Mouse (Mus musculus) gastrocnemius, postnatal 25 days (tissue): ENCODE data around the gene Rps6kb1. TPM values are rescaled to one million over a fixed set of nuclear protein-coding genes. Genes with fewer than 3 reads are reported as not detected.
"Not testable (repeated sequence)": the region's sequence is repeated elsewhere in the genome, so short reads cannot be mapped to it uniquely, and the experiment has no call there.

Experiments
- DNase-seq: peaks from one replicate; pipeline ENCODE4 v3.0.0; 2022
- microRNA-seq, 2 experiments: library from miRNA; unstranded; fragments of <30 nt; microRNA quantifications; one replicate each; pipeline ENCODE4 v1.2.0; 2021; ENCODE audit warnings: borderline replicate concordance in 2 of 2
- total RNA-seq, 2 experiments: library from RNA; stranded (reverse); gene quantifications; 1 replicate in 1 of 2; 2 replicates in 1 of 2; pipeline ENCODE4 v1.2.3; 2021

Rps6kb1 gene
- total RNA-seq, 2 experiments from 2014 or later, result 19.0 to 20.2 TPM

DNA sequence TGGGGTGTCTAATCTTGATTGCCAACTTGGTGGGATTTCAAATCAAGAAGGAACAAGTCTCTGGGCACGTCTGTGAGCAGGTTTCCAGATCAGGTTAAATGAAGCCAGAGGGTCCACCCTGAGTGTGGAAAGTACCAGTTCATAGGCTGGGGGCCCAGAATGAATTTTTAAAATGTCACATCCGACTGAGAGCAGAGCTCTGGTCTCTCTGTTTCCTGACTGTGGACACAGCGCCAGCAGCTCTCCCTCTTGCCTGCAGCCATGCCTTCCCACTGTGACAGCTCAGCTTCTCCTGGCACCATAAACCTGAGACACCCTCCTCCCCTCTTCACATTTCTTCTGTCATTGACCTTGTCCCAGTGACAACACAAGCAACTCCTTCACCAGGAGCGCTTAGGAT is 75.6 kb downstream of the Rps6kb1 start:
- DNase-seq, result no peak

DNA sequence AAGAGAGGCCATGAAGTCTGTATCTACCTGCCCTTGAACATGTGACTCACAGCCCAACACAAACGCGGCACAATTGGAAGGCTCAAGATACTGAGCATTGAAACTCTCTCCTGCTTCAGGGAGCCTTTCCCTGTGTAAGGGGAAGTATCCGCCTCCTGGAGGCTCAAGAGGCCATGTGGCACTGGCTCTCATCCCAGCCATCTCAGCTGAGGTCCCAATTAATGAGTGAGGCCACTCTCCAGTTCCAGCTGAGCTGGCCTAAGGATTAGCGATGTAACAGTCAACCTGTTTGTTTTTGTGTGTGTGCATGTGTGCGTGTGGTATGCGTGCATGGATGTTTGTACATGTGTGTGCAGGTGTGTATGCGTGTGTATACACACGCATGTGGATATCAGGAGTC is 76.3 kb downstream of the Rps6kb1 start:
- DNase-seq, result no peak

DNA sequence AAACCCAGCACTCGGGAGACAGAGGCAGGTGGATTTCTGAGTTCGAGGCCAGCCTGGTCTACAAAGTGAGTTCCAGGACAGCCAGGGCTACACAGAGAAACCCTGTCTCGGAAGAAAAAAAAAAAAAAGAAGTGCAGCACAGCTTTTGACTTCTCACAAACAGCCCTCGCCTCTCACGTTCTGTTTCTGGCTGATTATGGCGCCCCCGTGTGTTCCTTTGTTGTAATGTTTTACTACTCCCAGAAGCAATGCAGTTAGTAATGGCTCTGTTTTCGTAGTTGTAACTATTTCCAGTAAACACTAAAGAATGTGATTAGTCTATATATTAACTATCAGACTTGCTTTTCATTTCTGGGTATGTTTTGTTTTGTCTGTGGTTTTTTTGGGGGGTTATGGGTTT is 80.3 kb downstream of the Rps6kb1 start:
- DNase-seq, result not testable (repeated sequence)

DNA sequence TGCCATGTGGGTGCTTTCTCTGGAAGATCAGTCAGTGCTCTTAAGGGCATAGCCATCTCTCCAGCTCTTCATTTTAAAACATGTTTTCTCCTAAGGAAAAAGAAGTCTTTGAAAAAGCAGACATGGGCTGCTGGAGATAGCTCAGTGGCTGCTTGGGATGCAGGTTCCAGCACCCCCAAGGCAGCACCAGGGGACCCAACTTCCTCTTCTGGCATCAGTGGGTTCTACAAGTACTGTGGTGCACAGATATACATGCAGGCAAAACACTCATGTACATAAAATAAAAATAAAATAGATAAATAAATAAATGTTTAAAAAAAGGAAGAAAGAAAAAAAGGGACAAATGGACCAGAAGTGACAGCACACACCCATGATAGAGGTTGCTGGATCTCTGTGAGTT is 82.0 kb downstream of the Rps6kb1 start:
- DNase-seq, result no peak

DNA sequence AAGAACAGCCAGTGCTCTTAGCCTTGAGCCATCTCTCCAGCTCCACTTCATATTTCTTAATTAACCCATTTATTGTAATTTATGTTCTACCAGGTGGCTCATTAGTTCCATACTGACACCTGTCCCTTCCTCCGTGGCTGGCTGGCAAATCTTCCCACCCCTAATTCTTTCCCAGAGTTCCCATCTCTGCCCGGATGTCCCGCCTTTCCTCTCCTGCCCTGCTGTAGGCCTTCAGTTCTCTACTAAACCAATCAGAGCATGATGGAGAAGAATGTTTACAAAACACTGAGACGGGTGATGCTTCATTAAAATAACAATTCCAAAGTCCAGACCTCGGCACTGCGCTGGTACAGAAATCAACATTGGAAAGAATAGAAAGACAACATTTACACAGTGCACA is 85.7 kb downstream of the Rps6kb1 start:
- DNase-seq, result no peak

DNA sequence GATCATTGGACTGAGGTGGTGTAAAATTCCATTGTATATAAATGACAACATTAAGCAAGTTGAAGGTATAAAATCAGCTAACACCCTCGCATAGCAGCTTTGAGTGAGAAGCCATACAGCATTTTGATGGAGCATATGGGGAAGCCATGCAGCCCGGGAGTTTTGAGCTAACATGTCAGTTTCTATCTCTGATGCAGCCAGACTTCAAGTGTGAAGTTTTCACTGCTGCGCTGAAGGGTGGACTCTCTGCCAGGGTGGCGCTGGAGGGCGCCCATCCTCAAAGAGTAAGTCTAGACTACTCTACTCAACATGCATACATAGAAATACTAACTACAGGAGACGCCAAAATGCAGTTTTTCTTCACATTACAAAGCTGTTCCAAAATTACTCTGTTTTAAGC is 87.1 kb downstream of the Rps6kb1 start:
- no peak for DNase-seq

DNA sequence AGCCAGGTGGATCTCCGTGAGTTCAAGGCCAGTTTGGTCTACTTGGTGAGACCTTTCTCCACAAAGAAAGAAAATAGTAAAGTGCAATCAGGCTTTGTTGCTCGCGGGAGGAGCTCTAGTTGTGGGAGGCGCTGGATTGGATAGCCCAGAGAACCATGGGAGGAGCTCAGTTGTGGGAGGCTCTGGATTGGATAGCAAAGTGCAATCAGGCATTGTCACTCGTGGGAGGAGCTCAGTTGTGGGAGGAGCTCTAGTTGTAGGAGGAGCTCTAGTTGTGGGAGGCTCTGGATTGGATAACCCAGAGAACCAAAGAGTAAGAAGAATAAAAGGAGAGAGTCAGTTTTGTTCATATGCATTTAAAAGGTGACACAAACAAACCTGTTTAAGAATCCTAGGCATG is 90.6 kb downstream of the Rps6kb1 start:
- DNase-seq, result no peak

Small RNA genes within 50 kb of the gene (microRNA-seq; reads per million reads assigned to microRNA genes)
- gene Mir21a, result 9,240 to 18,804 reads per million in 2 experiments

Other genes with a start within 250 kb of the Rps6kb1 start
- gene Med13, start 187.2 kb downstream of the Rps6kb1 start, total RNA-seq, result 10 to 100 TPM; 33.2 to 35.2 TPM
- 10 to 100 TPM; 41.5 to 48.9 TPM for gene Rnft1, start 60.1 kb downstream of the Rps6kb1 start, total RNA-seq
- 1 to 10 TPM; 5.5 to 6.4 TPM for gene Tubd1, start 186 bp upstream of the Rps6kb1 start, total RNA-seq
- gene Vmp1, start 139.0 kb upstream of the Rps6kb1 start, total RNA-seq, result 10 to 100 TPM; 83.0 to 89.8 TPM
- gene Ptrh2, start 139.2 kb upstream of the Rps6kb1 start, total RNA-seq, result 1 to 10 TPM; 5.1 to 5.3 TPM
- gene Cltc, start 212.8 kb upstream of the Rps6kb1 start, total RNA-seq, result 100 to 1,000 TPM; 111 to 112 TPM